Mouse (Mus musculus) stomach, embryonic 16.5 days (tissue): Measurements from ENCODE around the gene Chek2. TPM values are rescaled to one million over a fixed set of nuclear protein-coding genes. Genes with fewer than 3 reads are reported as not detected.
"Not testable (repeated sequence)": the region's sequence is repeated elsewhere in the genome, so short reads cannot be mapped to it uniquely, and the experiment has no call there.

Experiments used
- ATAC-seq: fragments of 200-750 bp; cut with Nextera tagmentation; 2 replicates; pipeline ENCODE4 v1.8.0; 2017; ENCODE audit warnings: moderate number of reproducible peaks, moderate TSS enrichment; ENCODE audit not compliant: insufficient read depth, low FRiP score
- H3K27ac ChIP-seq: fragments of 300-500 bp; sonication (generic); 2 replicates; pipeline ENCODE4 v1.5.1; 2014; ENCODE audit warnings: low read length
- H3K27me3 ChIP-seq: fragments of 300-500 bp; sonication (generic); 2 replicates; pipeline ENCODE4 v1.6.1; 2014; ENCODE audit warnings: low read length, control low read depth, mixed read lengths; ENCODE audit not compliant: control insufficient read depth, insufficient read depth
- H3K36me3 ChIP-seq: fragments of 300-500 bp; sonication (generic); 2 replicates; pipeline ENCODE4 v1.6.1; 2014; ENCODE audit warnings: low read length; ENCODE audit not compliant: control insufficient read depth, insufficient read depth
- H3K4me1 ChIP-seq: fragments of 300-500 bp; sonication (generic); 2 replicates; pipeline ENCODE4 v1.6.1; 2014; ENCODE audit warnings: low read length, control low read depth, mixed read lengths; ENCODE audit not compliant: control insufficient read depth, insufficient read depth
- H3K4me2 ChIP-seq: fragments of 300-500 bp; sonication (generic); 2 replicates; pipeline ENCODE4 v1.6.1; 2014; ENCODE audit warnings: low read depth, low read length, mixed read lengths
- H3K4me3 ChIP-seq: fragments of 300-500 bp; sonication (generic); replicated peaks from 2 replicates; pipeline ENCODE4 v1.5.1; 2014; ENCODE audit warnings: mild to moderate bottlenecking, low read length
- H3K9ac ChIP-seq: fragments of 300-500 bp; sonication (generic); 2 replicates; pipeline ENCODE4 v1.6.1; 2014; ENCODE audit warnings: low read length
- H3K9me3 ChIP-seq: fragments of 300-500 bp; sonication (generic); replicated peaks from 2 replicates; pipeline ENCODE4 v1.6.1; 2016; ENCODE audit warnings: low read length, control low read depth; ENCODE audit not compliant: control insufficient read depth
- whole genome bisulfite sequencing: fragments of 180-500 bp; shearing (Covaris S2); extraction: QIAGEN DNeasy Blood & Tissue Kit; methylation state at CpG from one replicate; pipeline ENCODE4 v1.1.7; 2014; 5-methylcytosine and 5-hydroxymethylcytosine counted together
- polyA plus RNA-seq: library from polyadenylated mRNA; unstranded; fragments of >200 nt; fragmentation: Nextera tagmentation; extraction: Ambion mirVana; gene quantifications from 2 replicates; pipeline ENCODE4 v1.2.1, GENCODE M21; 2015

Chek2 gene
- polyA plus RNA-seq, 1 experiment from 2014 or later, result 31.3 TPM

DNA sequence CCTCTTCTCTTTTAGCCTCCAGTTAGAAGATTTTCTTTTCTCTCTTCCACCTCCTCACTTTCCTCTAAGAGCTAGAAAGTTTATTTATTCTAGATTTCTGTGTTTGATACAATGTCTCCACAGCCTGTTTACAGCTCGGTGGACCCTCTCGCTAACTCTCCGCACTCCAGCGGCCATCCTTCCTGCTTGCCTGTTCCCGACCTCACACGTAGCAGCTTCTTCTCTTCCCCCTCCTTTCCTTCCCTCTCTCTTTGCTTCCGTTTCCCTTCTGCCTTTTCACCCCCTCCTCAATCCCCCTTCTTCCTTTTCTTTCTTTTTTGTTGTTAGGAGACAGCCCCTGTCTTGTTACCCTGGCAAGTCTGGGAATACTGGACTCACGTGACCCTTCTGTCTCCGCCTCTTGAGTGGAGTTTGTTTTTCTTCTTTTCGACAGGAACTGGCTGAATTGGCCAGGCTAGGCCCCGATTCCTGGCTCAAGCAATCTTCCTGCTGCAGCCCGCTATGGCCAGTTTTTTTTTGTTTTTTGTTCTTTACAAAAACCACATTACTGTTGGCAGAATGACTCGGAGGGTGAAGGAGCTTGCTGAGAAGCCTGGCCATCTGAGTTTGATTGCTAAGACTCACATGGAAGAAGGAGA, 19.4 kb downstream of the Chek2 start:
- H3K4me1 ChIP-seq, result no peaks in the 10 kb centered on the region
- no peaks in the 10 kb centered on the region for H3K27me3 ChIP-seq
- H3K9me3 ChIP-seq, result no peaks in the 10 kb centered on the region
- peak overlapping the region; percentile 27 for H3K4me3 ChIP-seq
- H3K36me3 ChIP-seq, result no peaks in the 10 kb centered on the region
- H3K27ac ChIP-seq, result peak overlapping the region; percentile 78
- ATAC-seq, result peak; percentile 83
- peak overlapping the region; percentile 48; the same call in 1 of the 2 replicates for H3K9ac ChIP-seq
- WGBS, result 15% methylated on average over 13 of the region's 13 CpGs
- peak overlapping the region; percentile 47 for H3K4me2 ChIP-seq

DNA sequence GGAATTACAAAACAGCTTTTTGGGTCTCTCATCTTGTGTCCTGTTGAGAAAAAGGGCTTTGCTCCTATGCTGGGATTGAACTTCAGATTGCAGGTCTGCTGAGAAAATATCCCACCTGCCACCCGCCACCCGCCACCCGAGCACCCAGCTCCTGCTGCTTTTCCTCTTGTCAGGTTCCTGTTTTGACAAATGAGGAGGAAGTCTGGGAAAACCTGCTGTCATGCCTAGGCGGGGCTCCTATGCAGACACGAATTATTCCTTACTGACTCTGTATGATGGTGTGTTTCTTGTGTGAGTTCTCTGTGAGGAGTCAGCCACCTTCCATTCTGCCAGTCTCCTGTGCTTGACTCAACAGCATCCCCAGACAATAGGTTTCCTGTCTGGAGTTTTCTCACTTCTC, 20.7 kb downstream of the Chek2 start:
- H3K36me3 ChIP-seq, result no peaks in the 10 kb centered on the region
- no peak for ATAC-seq
- no peaks in the 10 kb centered on the region for H3K4me1 ChIP-seq
- H3K9me3 ChIP-seq, result no peaks in the 10 kb centered on the region
- no peaks in the 10 kb centered on the region for H3K27me3 ChIP-seq
- no peak overlapping the region for H3K27ac ChIP-seq
- H3K4me2 ChIP-seq, result no peak overlapping the region
- 73% methylated on average over 5 of the region's 5 CpGs for WGBS
- H3K4me3 ChIP-seq, result no peak overlapping the region
- no peak overlapping the region for H3K9ac ChIP-seq

DNA sequence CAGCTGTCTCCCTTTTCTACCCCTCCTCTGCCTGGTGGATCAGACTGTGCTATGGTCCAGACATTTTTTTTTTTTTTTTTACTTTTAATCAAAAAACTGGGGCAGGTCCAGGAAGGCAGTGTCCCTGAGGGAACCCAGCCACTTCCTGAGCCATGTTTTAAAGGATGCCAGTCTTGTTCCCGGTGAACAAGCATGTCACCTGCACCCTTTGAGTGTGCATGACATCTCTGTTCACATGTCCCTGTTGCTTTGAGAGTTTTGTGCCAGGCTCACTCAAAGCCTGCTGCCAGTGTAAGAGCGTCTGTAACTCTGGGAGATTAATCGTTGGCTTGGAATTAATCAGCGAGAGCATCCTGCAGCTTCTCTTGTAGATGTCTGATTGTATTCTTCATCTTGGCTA, 28.7 kb downstream of the Chek2 start:
- Histone ChIP-seq H3K9me3 (no peaks in the 10 kb centered on the region), H3K4me1 (peaks cover 2% of the 10 kb centered on the region; the same call in 1 of the 2 replicates), H3K36me3 (peaks cover 5% of the 10 kb centered on the region; the same call in 1 of the 2 replicates), H3K9ac (no peak overlapping the region), H3K4me3 (no peak overlapping the region), H3K4me2 (no peak overlapping the region), H3K27me3 (no peaks in the 10 kb centered on the region), H3K27ac (peak overlapping the region; percentile 78)
- WGBS, result 56% methylated on average over 4 of the region's 4 CpGs
- ATAC-seq, result no peak

DNA sequence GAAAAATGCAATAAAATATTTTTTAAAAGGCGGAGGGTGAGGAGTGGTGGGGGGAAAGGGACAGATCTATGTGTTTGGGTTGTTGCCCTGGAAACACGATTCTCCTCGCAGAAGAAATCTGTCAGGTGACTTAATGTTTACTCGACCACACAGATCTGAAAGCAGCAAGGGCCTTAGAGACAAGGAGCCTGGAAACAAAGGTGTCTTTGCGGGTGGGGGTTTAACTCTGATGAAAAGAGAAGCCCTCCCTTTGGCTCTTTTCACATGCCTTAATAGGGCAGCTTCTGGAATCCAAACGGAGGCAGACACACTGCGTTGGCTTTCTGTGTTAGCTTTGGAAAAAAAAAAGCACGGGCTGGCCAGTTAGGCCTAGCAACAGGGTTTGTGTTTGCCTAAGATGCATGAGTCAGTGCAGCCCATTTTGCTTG, 29.5 kb downstream of the Chek2 start:
- peak; percentile 72; the same call in 1 of the 2 replicates for ATAC-seq
- Histone ChIP-seq H3K27me3 (no peaks in the 10 kb centered on the region), H3K9me3 (no peaks in the 10 kb centered on the region), H3K4me3 (no peak overlapping the region), H3K36me3 (peaks cover 5% of the 10 kb centered on the region; the same call in 1 of the 2 replicates), H3K4me2 (0 out of 2 replicates have a peak overlapping the region, but pooled peaks have one; percentile 6), H3K9ac (peak overlapping the region; percentile 27; the same call in 1 of the 2 replicates), H3K4me1 (peaks cover 2% of the 10 kb centered on the region; the same call in 1 of the 2 replicates), H3K27ac (peak overlapping the region; percentile 78)
- WGBS, result 17% methylated on average over 8 of the region's 8 CpGs

DNA sequence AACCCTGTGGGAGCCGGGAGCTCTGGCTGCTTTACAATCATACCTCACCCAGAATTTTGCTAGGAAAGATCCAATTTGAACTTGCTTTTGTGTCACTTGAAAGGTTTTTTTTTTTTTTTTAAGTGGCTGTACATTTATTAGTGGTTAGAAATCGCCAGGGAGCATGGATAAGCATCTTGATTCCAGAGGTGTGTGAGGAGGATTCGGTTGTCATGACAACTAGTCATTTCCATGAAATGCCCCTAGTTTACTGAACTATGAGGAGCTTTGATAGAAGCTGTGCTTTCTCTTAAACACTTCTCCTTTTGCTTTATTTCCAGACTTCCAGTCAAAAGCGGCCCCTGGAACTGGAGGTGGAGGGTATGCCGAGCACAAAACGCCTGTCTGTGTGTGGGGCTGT, 33.4 kb downstream of the Chek2 start:
- Histone ChIP-seq H3K36me3 (0 out of 2 replicates have a peak, but pooled peaks cover 2% of the 10 kb centered on the region), H3K4me3 (no peak overlapping the region), H3K9ac (no peak overlapping the region), H3K4me1 (peaks cover 2% of the 10 kb centered on the region; the same call in 1 of the 2 replicates), H3K9me3 (no peaks in the 10 kb centered on the region), H3K4me2 (no peak overlapping the region), H3K27me3 (no peaks in the 10 kb centered on the region), H3K27ac (no peak overlapping the region)
- ATAC-seq, result no peak
- 94% methylated on average over 6 of the region's 6 CpGs for WGBS

- H3K4me2 ChIP-seq, result no peak overlapping the region
- no peak overlapping the region for H3K27ac ChIP-seq
- 0 out of 2 replicates have a peak, but pooled peaks cover 2% of the 10 kb centered on the region for H3K36me3 ChIP-seq
- H3K27me3 ChIP-seq, result no peaks in the 10 kb centered on the region
- H3K9ac ChIP-seq, result no peak overlapping the region
- H3K9me3 ChIP-seq, result no peaks in the 10 kb centered on the region
- peaks cover 2% of the 10 kb centered on the region; the same call in 1 of the 2 replicates for H3K4me1 ChIP-seq
- H3K4me3 ChIP-seq, result no peak overlapping the region
- no peak for ATAC-seq
These were observed 34.9 kb downstream of the Chek2 start for GRCm38 (mm10) chr5:110874711-110875110.

- ATAC-seq, result no peak
- 0 out of 2 replicates have a peak, but pooled peaks cover 2% of the 10 kb centered on the region for H3K36me3 ChIP-seq
- whole genome bisulfite sequencing, result 82% methylated on average over 1 of the region's 1 CpGs
These were observed 35.5 kb downstream of the Chek2 start for GRCm38 (mm10) chr5:110875286-110875685.

GRCm38 (mm10) chr5:110877666-110878505, 38.1 kb downstream of the Chek2 start:
- no peaks in the 10 kb centered on the region for H3K4me1 ChIP-seq
- H3K4me3 ChIP-seq, result no peak overlapping the region
- no peak overlapping the region for H3K4me2 ChIP-seq
- H3K27me3 ChIP-seq, result no peaks in the 10 kb centered on the region
- WGBS, result 92% methylated on average over 5 of the region's 5 CpGs
- H3K9ac ChIP-seq, result no peak overlapping the region
- no peak for ATAC-seq
- H3K36me3 ChIP-seq, result no peaks in the 10 kb centered on the region
- H3K9me3 ChIP-seq, result no peaks in the 10 kb centered on the region
- H3K27ac ChIP-seq, result no peak overlapping the region

More at GRCm38 (mm10) chr5:110875286-110875685, 35.5 kb downstream of the Chek2 start:
- H3K4me3 ChIP-seq, result no peak overlapping the region
- peaks cover 2% of the 10 kb centered on the region; the same call in 1 of the 2 replicates for H3K4me1 ChIP-seq
- H3K9me3 ChIP-seq, result no peaks in the 10 kb centered on the region
- no peak overlapping the region for H3K27ac ChIP-seq
- no peaks in the 10 kb centered on the region for H3K27me3 ChIP-seq
- H3K4me2 ChIP-seq, result no peak overlapping the region
- no peak overlapping the region for H3K9ac ChIP-seq

- H3K4me1 ChIP-seq, H3K9me3 ChIP-seq, H3K4me3 ChIP-seq, H3K27ac ChIP-seq, H3K36me3 ChIP-seq, H3K27me3 ChIP-seq, ATAC-seq, H3K9ac ChIP-seq, H3K4me2 ChIP-seq: not testable (repeated sequence)
- 88% methylated on average over 1 of the region's 1 CpGs for WGBS
These were observed 38.7 kb downstream of the Chek2 start for GRCm38 (mm10) chr5:110878526-110878925.
